Mouse (Mus musculus) embryonic facial prominence, embryonic 14.5 days (tissue): ENCODE data around the gene Tbc1d22a. TPM values are rescaled to one million over a fixed set of nuclear protein-coding genes. Genes with fewer than 3 reads are reported as not detected.

ENCODE experiments used
- ATAC-seq: fragments of 200-750 bp; cut with Nextera tagmentation; 2 replicates; pipeline ENCODE4 v1.8.0; 2017; ENCODE audit warnings: low read depth, moderate number of reproducible peaks, moderate TSS enrichment
- DNase-seq: peaks from one replicate; pipeline ENCODE4 v3.0.0-alpha.2; 2015; ENCODE audit warnings: low spot score
- H3K27ac ChIP-seq: fragments of 300-500 bp; sonication (generic); replicated peaks from 2 replicates; pipeline ENCODE4 v1.5.1; 2014; ENCODE audit warnings: low read depth, mild to moderate bottlenecking, low read length, moderate library complexity
- H3K27me3 ChIP-seq: fragments of 300-500 bp; sonication (generic); replicated peaks from 2 replicates; pipeline ENCODE4 v1.6.1; 2014; ENCODE audit warnings: low read length; ENCODE audit not compliant: control insufficient read depth, insufficient read depth
- H3K36me3 ChIP-seq: fragments of 300-500 bp; sonication (generic); 2 replicates; pipeline ENCODE4 v1.6.1; 2014; ENCODE audit warnings: low read length, mixed read lengths; ENCODE audit not compliant: control insufficient read depth, insufficient read depth
- H3K4me1 ChIP-seq: fragments of 300-500 bp; sonication (generic); 2 replicates; pipeline ENCODE4 v1.6.1; 2014; ENCODE audit warnings: antibody characterized with exemption, low read length; ENCODE audit not compliant: control insufficient read depth, insufficient read depth
- H3K4me2 ChIP-seq: fragments of 300-500 bp; sonication (generic); 2 replicates; pipeline ENCODE4 v1.6.1; 2014; ENCODE audit warnings: low read depth, mild to moderate bottlenecking, low read length, moderate library complexity, mixed read lengths
- H3K4me3 ChIP-seq: fragments of 300-500 bp; sonication (generic); 2 replicates; pipeline ENCODE4 v1.5.1; 2014; ENCODE audit warnings: low read depth, mild to moderate bottlenecking, low read length
- H3K9ac ChIP-seq: fragments of 300-500 bp; sonication (generic); 2 replicates; pipeline ENCODE4 v1.6.1; 2014; ENCODE audit warnings: low read depth, mild to moderate bottlenecking, low read length, moderate library complexity, mixed read lengths
- H3K9me3 ChIP-seq: fragments of 300-500 bp; sonication (generic); 2 replicates; pipeline ENCODE4 v1.6.1; 2016; ENCODE audit warnings: low read length; ENCODE audit not compliant: control insufficient read depth
- WGBS: fragments of 180-500 bp; shearing (Covaris S2); extraction: QIAGEN DNeasy Blood & Tissue Kit; methylation state at CpG from one replicate; pipeline ENCODE4 v1.1.7; 2014; 5-methylcytosine and 5-hydroxymethylcytosine counted together
- polyA plus RNA-seq: library from polyadenylated mRNA; unstranded; fragments of >200 nt; fragmentation: Nextera tagmentation; extraction: Ambion mirVana; gene quantifications from 2 replicates; pipeline ENCODE4 v1.2.1, GENCODE M21; 2014

Tbc1d22a gene
- polyA plus RNA-seq, 1 experiment from 2014 or later = 8.1 TPM

DNA sequence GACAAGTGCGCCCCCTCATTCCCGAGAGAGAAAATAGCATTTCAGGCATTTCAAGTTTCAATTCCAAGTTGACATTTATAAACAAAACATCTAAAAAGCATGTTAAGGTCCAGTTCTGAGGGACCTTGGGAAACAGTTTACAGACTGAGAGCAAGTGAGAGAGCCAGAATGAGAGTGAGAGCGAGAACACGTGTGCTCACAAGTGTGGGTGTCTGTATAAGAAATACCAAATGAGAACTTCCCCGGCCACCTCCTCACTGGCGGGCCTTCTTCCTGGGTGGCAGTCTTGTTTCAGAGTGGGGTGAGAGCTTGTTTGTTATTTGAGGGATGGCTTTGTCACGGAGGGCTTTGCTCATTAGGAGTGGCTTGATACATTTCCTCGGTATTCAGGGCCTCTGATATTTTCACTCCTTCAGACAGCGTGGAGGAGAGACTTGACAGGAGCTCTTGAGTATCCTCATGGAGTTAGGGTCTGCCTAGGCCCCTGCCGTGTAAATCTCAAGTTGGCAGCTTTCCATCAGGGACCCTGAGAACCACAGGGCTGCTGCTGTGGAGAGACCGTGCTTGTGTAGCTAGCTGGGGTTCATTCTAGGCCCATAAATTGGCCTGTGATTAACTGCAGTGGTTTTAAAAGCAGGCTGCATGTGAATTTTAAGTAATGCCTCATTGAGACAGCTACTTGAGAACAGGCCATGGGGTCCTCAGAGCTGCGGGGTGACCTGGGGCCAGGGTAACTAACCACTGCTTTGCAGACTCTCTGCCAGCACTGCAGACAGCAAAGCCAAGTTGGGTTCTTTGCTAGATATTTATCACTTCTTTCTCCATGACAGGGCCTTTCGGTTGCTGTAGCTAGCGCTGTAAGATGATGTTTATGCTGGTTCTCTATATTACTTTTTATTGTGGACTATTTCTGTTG lies 65.1 kb downstream of the Tbc1d22a start:
- WGBS = 67% methylated on average over 14 of the region's 14 CpGs
- Histone ChIP-seq H3K27me3 (no peaks in the 10 kb centered on the region), H3K27ac (no peak overlapping the region), H3K4me2 (no peak overlapping the region), H3K9me3 (no peaks in the 10 kb centered on the region), H3K4me3 (no peak overlapping the region), H3K9ac (no peak overlapping the region), H3K36me3 (no peaks in the 10 kb centered on the region), H3K4me1 (peaks cover 26% of the 10 kb centered on the region)
- ATAC-seq (no peak), DNase-seq (no peak)

- DNase-seq (no peak), ATAC-seq (no peak)
- Histone ChIP-seq H3K9ac (no peak overlapping the region), H3K27me3 (no peaks in the 10 kb centered on the region), H3K36me3 (no peaks in the 10 kb centered on the region), H3K4me3 (no peak overlapping the region), H3K27ac (no peak overlapping the region), H3K4me1 (peaks cover 26% of the 10 kb centered on the region), H3K4me2 (no peak overlapping the region), H3K9me3 (no peaks in the 10 kb centered on the region)
- WGBS = 62% methylated on average over 4 of the region's 4 CpGs
Observed at GRCm38 (mm10) chr15:86280137-86280536, 65.9 kb downstream of the Tbc1d22a start.

- ATAC-seq = no peak
- peaks cover 9% of the 10 kb centered on the region for H3K4me1 ChIP-seq
- DNase-seq = no peak
- H3K9ac ChIP-seq = no peak overlapping the region
- H3K9me3 ChIP-seq = no peaks in the 10 kb centered on the region
- H3K27ac ChIP-seq = no peak overlapping the region
- H3K27me3 ChIP-seq = no peaks in the 10 kb centered on the region
- no peak overlapping the region for H3K4me2 ChIP-seq
- no peak overlapping the region for H3K4me3 ChIP-seq
- WGBS = 87% methylated on average over 1 of the region's 1 CpGs
- no peaks in the 10 kb centered on the region for H3K36me3 ChIP-seq
Observed at GRCm38 (mm10) chr15:86283238-86283637, 69.0 kb downstream of the Tbc1d22a start.

- no peak overlapping the region for H3K9ac ChIP-seq
- ATAC-seq (no peak), DNase-seq (no peak)
- H3K9me3 ChIP-seq = no peaks in the 10 kb centered on the region
- 95% methylated on average over 2 of the region's 2 CpGs for WGBS
- H3K27ac ChIP-seq = no peak overlapping the region
- H3K36me3 ChIP-seq = no peaks in the 10 kb centered on the region
- H3K4me1 ChIP-seq = peaks cover under 1% of the 10 kb centered on the region; the same call in 1 of the 2 replicates
- no peak overlapping the region for H3K4me3 ChIP-seq
- H3K4me2 ChIP-seq = no peak overlapping the region
- no peaks in the 10 kb centered on the region for H3K27me3 ChIP-seq
Observed at GRCm38 (mm10) chr15:86285296-86285695, 71.0 kb downstream of the Tbc1d22a start.

- Histone ChIP-seq H3K4me3 (no peak overlapping the region), H3K36me3 (no peaks in the 10 kb centered on the region), H3K4me2 (no peak overlapping the region), H3K9me3 (no peaks in the 10 kb centered on the region), H3K27me3 (no peaks in the 10 kb centered on the region), H3K27ac (no peak overlapping the region), H3K4me1 (no peaks in the 10 kb centered on the region; the same call in 1 of the 2 replicates), H3K9ac (no peak overlapping the region)
- DNase-seq = no peak
- ATAC-seq = no peak
- 74% methylated on average over 3 of the region's 3 CpGs for WGBS
Observed at GRCm38 (mm10) chr15:86290074-86290473, 75.8 kb downstream of the Tbc1d22a start.

GRCm38 (mm10) chr15:86292288-86292687 lies 78.0 kb downstream of the Tbc1d22a start:
- Histone ChIP-seq H3K27ac (no peak overlapping the region), H3K4me3 (no peak overlapping the region), H3K4me2 (no peak overlapping the region), H3K9ac (no peak overlapping the region), H3K27me3 (no peaks in the 10 kb centered on the region), H3K4me1 (no peaks in the 10 kb centered on the region; the same call in 1 of the 2 replicates), H3K9me3 (no peaks in the 10 kb centered on the region), H3K36me3 (no peaks in the 10 kb centered on the region)
- WGBS = 87% methylated on average over 6 of the region's 6 CpGs
- DNase-seq = no peak
- ATAC-seq = no peak

DNA sequence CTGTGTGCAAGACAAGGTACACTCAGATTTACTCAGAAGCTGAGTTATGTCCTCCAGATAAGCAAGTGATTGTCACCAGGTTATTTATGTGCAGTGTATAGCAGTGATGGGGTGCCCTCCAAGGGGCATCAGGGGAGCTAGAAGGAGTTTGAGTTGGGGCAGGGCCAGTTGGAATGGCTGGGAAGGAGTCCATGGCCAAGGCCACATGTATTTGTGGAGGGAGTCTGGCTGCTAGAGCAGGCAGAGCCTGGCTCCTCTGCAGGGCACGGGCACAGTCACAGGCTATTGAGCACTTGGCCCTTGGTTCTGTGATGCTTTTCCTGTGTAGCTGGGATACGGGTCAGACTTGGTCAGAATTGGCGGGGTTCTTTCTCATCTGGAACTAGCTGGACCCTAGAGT lies 80.2 kb downstream of the Tbc1d22a start:
- Histone ChIP-seq H3K9ac (no peak overlapping the region), H3K27ac (no peak overlapping the region), H3K4me2 (no peak overlapping the region), H3K4me1 (no peaks in the 10 kb centered on the region; the same call in 1 of the 2 replicates), H3K9me3 (no peaks in the 10 kb centered on the region), H3K4me3 (no peak overlapping the region), H3K27me3 (no peaks in the 10 kb centered on the region), H3K36me3 (no peaks in the 10 kb centered on the region)
- DNase-seq = no peak
- ATAC-seq = no peak
- WGBS = 82% methylated on average over 3 of the region's 3 CpGs

DNA sequence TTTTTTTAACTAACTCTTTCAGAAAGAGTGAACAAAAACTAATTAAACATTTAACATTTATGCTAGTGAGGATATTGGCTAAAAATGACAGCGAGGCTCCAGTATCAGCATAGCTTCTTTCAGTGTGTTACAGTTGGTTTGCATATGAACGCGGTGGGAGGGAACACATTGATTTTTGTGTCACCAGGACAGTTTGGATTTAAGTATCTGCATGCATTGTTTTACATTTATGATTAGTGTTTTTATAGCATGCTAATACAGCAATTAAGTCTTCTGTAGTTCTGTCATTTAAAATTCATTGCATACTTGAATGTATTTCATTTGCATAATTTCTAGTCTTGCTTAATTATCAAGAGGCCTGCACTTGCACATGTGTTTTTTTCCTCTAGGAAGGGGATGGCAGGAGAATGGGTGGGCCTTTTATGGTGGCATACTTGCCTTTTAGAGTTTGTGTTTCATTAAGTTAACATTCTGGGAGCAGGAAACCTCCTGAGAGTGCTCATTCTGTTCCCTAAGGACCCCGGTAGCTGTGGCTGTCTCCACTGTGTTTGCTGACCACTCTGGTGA lies 81.5 kb downstream of the Tbc1d22a start:
- no peak for DNase-seq
- Histone ChIP-seq H3K4me1 (no peaks in the 10 kb centered on the region; the same call in 1 of the 2 replicates), H3K9ac (no peak overlapping the region), H3K9me3 (no peaks in the 10 kb centered on the region), H3K4me3 (no peak overlapping the region), H3K36me3 (no peaks in the 10 kb centered on the region), H3K4me2 (no peak overlapping the region), H3K27me3 (no peaks in the 10 kb centered on the region), H3K27ac (no peak overlapping the region)
- ATAC-seq = no peak
- 75% methylated on average over 4 of the region's 4 CpGs for WGBS
